Mouse (Mus musculus) effector memory CD4-positive, alpha-beta T cell, adult 7 months (primary cell): ENCODE measurements around the gene Cse1l. TPM values are rescaled to one million over a fixed set of nuclear protein-coding genes. Genes with fewer than 3 reads are reported as not detected.

ENCODE experiments used
- polyA plus RNA-seq: library from polyadenylated mRNA; unstranded; fragments of 100-300 nt; shearing (Covaris generic); gene quantifications from one replicate; pipeline ENCODE4 v1.2.1, GENCODE M21; 2017

The Cse1l gene
- 106 TPM for polyA plus RNA-seq

GRCm38 (mm10) chr2:166905711-166906522 lies at the start of gene Cse1l:
TSS of gene Cse1l (plus strand) at chr2:166906040.

Other genes starting within 250 kb of the Cse1l start
- gene Prex1, start 192.2 kb upstream of the Cse1l start, polyA plus RNA-seq = 212 TPM
- 3.8 TPM for gene Trp53rkb, start 113.5 kb upstream of the Cse1l start, polyA plus RNA-seq
- gene Arfgef2, start 100.5 kb upstream of the Cse1l start, polyA plus RNA-seq = 23.1 TPM
- 98.2 TPM for gene Stau1, start 90.3 kb downstream of the Cse1l start, polyA plus RNA-seq
- 68.1 TPM for gene Ddx27, start 109.2 kb downstream of the Cse1l start, polyA plus RNA-seq
- 50.9 TPM for gene Znfx1, start 157.0 kb downstream of the Cse1l start, polyA plus RNA-seq